Mouse (Mus musculus) MEL-GATA-1-ER (cell line): ENCODE measurements around the gene Chn2.

Experiments
- DNase-seq: peaks from one replicate; pipeline ENCODE4 v3.0.0-alpha.2; 2012; ENCODE audit warnings: low read depth; ENCODE audit errors: extremely low read depth

Gene Chn2

DNA sequence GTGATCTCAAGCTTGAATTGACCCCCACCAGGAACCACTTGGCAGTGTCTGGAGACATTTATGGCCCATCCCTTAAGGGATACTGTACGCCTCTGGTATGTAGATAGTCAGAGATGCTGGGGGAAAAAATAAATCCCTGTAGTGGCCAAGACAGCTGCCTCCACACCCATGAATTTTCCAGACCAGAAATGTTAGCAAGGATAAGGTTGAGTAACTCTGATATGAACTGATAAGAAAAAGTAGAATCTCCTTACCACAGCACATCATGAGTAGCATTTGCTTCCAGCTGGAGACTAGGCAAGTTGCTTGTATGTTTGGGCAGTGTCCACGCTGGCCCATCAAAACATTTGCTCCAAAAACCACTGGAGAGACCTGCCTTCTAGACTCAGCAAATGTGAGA is 239.3 kb downstream of the Chn2 start:
- no peak for DNase-seq

DNA sequence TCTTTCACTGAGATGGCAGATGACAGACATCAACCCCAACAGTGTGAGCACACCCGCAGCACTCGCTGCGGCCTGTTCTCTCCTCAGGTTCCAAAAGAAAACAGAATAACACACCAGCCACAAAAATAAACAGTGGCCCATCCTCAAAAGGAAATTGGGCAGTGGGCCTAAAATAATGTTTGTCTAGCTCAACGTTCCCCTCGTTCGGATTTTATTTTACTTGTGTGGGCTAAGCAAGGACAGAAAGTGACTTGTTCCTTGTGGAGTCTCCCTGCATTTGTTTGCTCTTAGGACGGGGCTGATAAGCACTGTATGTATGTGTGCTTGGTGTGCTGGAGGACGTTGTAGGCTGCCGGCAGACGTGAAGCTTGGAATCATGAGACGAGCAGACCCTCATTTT is 240.0 kb downstream of the Chn2 start:
- no peak for DNase-seq

DNA sequence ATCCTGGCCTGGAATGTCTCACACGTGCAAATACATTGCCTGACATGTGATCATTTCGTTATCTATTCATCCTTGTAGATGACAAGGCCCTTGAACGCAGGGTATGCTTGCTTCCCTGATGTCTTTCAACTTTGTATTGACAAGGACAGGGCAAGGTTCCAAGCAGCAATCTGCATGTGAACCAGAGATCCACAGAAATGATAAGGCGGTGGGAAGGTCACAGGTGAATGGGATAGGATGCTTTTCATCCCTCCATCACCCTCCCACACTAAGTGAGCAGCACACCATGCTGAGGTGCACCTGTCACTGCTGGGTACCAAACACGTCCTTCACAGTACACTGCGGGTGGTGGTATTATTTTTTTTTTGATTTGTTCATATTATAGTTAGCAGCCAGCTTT is 240.9 kb downstream of the Chn2 start:
- DNase-seq = no peak

DNA sequence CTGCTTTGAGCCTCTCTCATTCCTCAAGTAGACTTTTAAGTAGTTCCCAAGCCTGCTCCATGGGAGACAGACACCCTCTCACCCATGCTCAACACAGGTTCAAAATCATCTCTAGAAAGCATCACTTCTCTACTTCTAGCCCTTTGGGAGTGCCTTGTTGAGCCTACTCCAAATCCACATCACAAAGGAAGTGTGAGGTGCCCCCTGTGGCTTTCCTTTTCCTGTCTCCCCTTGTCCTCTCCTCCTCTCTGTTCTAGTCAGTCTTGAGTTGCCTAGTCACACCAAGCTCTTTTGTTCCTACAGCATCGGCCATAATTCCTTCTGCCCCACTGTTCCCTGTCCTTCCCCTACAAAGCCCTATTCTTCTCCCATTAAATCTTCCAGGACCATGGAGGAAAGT is 243.9 kb downstream of the Chn2 start:
- DNase-seq = no peak

DNA sequence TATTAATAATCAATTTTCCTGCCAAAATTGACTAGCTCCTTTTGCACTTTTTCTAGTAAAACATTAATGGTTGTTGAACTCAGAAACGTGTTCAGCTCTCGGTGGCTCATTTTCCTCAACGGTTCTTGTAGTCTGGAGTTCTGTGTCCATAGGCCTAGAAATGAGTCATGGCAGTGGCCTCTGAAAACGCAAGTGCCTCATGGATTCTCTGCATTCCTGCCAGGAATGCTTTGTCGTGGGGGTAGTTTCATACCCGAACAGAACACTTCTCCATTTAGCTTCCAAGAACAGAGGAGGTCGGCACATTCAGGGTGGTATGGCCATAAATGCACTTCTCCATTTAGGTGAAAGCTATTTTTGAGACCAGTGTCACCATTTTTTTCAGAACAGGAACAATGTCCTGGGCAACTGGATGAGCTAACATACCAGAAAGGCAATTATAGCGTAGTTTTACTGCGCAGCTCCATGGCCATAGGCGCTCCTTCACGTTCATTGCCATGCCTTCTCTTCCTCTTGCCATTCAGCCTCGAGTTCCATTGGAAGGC is 244.9 kb downstream of the Chn2 start:
- no peak for DNase-seq

DNA sequence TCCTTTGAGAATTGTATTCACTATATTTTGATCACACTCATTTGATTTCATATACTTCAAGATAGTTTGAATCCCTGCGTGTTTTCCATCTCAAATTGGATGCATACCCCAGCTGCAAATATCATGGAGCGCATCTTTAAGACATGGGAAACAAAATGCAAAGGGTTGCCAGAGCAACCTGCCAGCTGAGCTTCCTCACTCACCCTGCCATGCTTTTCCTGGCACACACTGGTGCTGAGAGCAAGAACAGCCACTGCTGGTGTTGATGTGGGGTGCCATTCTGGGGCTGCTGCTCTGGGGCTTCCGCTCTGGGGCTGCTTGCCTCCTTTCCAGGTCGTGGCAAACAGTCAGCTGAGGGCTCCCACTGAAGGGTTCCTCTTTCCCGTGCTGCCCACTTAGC is 247.5 kb downstream of the Chn2 start:
- no peak for DNase-seq

DNA sequence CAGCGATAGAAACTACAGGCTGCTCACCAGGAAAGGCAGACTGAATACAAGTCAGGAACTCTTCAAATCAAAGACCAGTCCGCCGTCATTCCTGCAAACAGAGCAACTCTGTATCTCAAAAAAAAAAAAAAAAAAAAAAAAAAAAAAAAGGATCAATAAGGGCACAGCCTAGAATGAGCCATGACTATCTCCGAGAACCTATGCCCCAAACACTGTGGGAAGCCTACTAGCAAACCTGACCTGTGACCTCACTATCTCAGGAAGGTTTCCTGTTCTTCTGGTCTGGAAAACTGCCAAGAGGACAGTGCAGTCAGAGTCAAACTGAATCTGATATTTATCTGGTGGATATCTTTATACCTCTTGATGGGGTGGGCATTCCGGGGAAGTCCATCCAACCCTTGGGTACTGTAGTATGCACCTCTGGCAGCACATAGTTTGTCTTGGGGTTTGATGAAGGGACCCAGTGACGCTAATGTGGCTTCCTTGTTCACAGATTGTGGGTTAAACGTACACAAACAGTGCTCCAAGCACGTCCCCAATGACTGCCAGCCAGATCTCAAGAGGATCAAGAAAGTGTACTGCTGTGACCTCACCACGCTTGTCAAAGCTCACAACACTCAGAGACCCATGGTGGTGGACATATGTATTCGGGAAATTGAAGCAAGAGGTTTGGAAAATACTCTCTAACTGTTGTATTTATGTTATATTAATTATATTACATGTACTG is 250.6 kb downstream of the Chn2 start:
- DNase-seq = no peak

DNA sequence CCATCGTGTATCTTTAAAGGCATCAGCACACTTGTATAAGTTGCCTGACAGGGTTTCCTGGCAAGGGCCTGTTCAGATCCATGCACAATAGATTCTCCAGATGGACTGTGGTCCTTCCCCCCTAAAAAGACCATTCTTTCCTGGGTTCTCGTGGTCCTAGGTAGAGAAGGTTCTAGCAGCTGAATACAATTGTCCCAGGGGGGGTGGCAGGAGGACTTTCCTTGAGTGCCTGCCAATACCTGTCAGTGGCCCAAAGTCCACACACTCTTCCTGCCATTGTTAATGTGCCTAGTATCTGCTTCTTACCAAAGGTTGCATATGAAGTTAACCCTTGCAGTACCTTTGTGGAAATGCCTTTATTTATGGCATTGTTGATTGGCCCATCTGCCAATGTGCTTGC is 257.9 kb downstream of the Chn2 start:
- DNase-seq = no peak

DNA sequence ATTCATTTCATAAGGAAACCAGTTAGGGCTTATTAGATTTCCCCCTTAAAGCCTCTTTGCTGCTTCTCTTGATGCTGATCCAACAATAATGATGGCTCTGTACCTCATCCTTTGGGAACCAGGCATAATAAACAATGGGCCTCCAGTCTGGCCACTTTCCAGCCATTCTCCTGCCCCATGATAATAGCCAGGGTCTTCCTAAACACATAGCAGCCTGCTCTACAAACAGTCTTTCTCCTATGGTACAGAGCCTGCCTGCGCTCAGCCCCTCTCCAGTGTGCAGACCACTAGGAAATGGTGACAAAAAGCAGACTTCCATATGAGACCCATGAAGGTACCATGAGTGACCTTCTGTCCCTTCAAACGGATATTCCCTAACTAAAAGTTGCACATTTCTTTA is 260.1 kb downstream of the Chn2 start:
- DNase-seq = no peak

DNA sequence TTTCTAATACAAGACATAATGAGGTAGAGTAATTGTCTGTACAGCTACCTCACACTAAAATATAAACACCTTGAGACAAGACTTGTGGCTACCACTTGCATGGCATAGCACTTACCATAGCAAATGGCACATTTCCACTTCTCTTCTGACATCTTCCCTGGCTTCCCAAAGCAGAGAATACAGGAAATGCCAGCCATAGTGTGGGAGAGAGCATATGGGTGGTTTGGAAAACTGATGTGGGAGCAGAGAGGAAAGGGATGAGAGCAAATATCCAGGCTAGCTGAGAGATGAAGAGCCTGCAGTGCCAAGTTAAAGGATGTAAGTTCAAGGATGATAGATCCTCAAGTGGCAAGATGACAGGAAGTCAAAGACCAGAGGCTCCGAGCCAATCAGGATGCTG is 266.4 kb downstream of the Chn2 start:
- no peak for DNase-seq

DNA sequence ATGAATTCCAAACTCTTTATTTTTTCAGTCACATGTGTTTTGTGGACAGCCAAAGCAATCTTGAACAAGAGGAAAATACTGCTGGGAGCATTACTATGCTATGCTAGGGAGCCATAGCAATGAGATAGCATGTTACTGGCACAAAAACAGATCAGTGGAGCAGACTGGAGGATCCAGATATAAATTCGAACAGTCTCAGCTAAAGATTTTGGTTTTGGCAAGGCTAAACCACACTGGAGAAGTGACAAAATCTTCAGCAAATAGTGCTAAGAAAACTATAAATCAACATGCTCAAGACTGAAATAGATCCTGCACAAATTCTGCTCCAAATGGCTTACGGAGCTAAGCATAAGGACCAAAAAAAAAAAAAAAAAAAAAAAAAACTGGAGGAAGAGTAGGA is 273.7 kb downstream of the Chn2 start:
- no peak for DNase-seq

DNA sequence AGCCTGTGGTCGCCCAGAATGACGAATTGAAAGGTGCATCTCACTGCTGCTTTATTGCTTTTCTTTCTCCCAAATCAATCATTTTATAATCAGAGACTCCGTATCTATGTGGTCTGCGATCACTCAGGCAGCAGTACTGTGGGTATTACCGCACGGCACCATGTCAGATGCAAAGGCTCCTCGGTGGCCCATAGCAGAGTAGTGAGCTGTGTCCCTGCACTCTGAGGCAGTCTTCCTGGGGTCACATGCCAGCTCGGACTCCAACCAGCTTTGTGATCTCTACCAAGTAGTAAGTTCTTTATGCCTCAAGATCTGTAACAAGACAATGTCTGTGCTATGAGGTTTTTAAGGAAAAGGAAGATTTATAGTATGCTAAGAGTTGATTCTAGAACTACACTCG is 279.3 kb downstream of the Chn2 start:
- DNase-seq = no peak

DNA sequence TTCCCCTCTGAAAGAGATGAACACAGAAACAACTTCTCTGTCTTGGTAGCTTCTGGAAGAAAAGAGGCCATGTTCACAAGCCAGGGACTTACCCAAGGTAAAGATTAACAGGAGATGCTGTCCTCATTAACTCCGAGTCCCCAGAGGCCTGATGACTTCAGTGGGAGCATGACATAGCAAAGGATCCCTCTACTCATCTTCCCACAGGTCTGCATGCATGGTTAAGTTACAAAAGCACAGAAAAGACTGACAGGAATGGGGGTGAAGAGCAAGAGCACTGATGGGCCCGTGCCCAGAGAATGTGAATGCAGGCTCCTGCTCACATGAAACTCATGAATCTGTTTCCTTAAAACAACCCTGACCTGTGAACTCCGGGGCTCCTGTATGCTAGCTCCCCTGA is 279.8 kb downstream of the Chn2 start:
- DNase-seq = no peak

DNA sequence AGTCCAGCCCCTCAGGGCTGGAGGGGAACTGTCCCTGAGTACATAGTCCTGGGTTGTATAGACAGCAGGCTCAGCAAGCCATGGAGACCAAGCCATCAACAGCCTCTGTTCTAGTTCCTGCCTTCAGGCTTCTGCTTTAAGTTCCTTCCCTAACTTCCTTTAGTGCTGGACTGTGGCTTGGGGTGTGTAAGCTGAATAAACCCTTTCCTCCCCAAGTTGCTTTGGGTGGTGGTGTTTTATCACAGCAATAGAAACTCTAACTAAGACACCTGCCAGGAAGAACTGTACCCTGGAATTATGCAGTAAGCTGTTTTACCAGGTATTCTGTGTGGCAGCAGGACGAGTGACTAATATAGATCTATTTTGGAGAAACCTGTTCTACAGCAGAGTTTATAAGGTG is 280.9 kb downstream of the Chn2 start:
- DNase-seq = no peak

DNA sequence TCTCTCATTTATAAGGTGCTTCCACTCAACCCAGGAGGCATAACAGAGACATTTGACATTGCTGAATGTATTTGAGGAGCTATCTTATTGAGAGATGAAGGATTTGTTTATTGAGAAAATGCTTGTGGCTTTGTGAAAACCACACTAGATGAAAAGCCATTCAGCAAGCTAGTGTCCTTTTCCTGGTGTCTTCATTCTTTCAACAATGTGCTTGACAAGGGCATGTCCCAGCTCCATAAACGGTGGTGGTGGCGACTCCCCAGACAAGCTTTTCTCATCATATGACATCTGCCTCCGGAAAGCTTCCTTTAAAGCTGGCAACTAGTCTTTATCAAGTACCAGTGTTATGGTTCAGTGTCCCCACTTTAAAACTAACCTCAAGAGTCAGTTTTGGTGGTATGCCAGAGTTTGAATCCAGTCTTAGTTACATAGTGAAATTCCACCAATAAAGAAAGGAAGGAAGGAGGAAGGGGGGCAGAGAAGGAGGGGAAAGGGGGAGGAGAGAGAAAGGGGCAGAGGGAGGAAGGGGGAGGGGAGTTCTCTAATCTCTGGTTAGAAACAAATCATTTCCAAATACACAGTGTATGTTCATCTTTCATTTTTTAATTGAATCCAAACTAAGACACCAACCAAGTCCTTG is 286.0 kb downstream of the Chn2 start, which contains the start of gene Prr15:
Gene Prr15 (plus strand): TSS at position 590 of the 640 bp plus-strand sequence.
- no peak for DNase-seq

DNA sequence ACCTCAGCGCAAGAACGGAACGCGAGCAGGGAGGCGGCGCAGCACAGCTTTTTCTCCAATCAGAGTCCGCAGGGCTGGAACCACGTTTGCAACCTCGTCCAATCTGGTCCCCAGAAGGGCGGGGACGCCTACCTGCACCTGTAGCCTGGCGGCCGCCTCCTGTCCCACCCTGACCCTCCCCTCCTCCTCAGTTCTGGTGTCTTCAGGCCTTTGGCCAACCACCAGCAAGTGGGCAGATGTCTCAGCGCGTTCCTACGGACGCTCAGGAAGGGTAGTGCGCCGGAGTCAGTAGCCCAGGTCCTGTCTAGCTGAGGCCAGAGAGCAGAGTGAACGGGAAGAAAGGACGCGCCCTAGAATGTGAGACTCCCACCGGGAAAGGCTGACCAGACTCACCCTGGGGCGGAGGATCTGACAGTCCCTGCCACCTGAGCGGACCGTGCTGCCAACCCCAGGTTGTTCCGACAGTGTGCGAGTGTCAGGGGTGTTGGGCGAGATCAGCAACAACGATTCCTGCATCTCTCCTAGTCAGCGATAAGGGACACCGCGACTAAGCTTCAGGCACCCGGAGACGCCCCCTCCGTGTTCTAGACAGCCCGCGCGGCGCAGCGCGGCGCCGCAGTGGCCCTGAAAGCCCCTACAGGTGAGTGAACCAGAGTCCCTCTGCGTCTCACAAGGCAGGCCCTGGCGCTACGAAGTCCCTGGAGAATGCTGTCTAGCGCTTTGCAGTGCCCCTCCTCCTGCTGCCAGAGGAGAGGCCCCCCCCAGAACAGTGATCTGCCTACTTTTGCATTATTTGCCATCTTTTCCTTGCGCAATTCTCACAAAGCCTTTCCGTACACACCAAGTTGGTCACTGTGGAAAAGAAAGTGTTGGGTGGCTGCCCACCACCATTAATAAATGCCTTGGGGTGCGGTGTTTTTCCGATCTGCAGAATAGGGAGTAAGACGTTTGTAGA is 287.6 kb downstream of the Chn2 start:
- no peak for DNase-seq

DNA sequence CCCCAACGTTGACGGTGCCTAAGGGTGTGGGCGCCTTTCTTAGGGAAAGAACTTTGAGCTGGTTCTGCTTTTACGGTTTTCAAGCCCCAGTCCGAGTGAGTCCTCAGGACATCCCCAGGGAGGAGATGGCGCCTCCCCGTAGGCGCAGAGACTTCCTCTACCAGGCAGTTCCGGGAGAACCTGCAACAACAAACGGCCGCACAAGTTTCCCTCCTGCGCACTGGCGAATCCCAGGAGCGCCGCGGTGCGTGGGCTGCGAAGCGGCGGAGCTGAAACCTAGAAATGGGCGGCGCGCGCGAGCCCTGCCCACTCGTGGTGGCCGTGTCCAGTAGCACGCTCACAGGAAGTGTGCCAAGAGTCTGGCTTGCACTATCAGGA is 288.3 kb downstream of the Chn2 start:
- DNase-seq = no peak

DNA sequence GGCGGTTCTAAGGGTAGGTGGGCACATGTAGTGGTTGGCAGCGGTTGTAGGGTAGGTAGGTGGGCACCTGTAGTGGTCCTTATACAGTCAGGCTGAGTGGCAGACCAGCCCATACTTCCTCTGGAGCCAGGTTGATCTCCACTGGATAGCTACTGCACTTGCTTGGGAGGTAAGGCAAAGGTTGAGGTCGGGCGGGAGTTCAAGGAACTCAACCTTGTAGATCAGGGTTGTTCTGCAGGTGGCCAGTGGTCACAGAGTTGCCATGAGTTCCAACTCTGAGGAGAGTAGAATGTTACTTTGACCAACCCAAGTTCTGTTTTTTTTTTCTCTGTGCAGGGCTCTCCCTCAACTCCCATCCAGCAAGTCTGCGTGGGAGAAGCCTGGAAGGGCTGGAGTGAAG is 289.4 kb downstream of the Chn2 start:
- no peak for DNase-seq

DNA sequence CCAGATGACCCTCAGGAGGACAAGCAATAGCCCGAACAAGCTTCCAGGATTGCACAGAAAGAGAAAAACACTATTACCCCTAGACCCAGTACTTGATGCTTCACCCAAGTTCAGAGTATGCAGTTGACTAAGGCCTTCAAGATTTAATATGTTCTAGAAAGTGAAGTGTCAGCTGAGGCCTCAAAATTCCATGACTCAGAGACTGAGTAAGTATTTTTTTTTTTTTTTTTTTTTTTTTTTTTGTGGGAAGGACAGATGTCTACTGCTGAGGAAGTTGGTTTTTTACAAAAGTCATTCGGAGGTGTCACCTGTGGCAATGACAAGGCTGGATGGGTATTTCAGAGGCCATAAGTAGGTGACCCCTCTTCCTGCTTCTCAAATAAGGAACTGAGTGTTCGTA is 290.2 kb downstream of the Chn2 start:
- no peak for DNase-seq

DNA sequence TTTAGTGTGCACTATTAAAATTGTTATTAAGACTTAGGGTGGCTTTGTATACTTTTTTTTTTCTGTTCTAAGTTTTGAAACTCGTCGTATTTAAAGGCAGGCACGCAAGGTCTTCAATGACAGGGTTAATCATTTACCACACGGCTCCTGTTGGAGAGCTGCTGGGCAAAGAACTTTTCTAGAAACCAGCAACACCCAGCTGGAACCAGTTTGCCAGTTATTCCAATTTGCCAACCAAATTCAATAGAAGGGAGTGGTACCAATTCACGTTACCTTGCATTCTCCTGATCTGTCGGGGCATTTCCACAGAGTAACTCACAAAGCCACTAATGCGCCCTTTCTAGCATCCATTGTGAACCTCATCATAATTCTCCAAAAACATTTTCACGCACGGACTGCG is 290.8 kb downstream of the Chn2 start:
- no peak for DNase-seq

DNA sequence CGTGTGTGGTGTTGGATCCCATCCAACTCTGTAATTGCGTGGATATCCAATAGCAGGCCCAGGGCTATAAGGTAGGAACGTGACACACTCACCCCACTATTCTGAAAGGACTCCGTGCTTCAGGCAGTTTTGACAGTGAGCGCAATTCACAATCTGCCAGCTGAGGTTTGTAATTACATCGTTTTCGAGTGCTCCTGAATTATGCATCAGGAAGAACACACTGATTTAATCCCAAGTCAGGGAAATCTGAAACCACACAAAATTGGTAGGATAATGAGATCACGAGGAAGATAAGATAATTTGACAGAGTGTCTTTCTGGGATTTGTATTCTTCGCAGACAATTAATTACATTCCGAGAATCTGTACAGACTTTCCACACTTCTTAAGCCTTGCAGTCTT is 292.4 kb downstream of the Chn2 start:
- DNase-seq = no peak

DNA sequence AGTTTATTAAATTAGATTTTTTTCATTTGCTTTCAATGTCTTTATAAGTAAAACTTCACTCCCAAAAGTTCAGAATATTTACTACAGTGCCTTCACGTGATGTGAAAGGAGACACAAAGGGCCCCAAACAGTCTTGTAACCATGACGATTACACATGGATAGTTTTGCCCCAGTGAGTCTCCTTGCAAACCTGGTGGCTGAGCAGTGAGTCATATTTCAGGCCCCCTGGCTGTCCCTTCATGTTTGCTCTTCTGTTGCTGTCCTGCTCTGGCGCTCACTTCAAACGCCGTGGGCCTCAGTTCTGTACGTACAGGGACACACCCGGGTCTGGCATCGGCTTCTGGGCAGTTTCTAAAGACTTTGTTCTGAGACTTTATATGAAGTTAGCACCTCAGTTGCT is 292.8 kb downstream of the Chn2 start:
- no peak for DNase-seq
